ENCODE assay signal across 19 mouse cellular contexts in genomic region chr12:17174134-17174893, GRCm38 (mm10). TPM values are rescaled to one million over a fixed set of nuclear protein-coding genes. Genes with fewer than 3 reads are reported as not detected.
DNase-seq lines count a peak whose midpoint lies in the region; ATAC-seq lines count a peak whose summit lies in the region.
"Had no signal": no experiment of that assay in that cellular context is flagged by ENCODE, and none has a peak within 500 bp of the region (broad histone marks: within the 10 kb centered on the region; RNA-seq: fewer than 3 reads in every experiment).

No protein-coding gene starts in this region.

- DNase-seq in hindbrain, embryonic 14.5 days (ENCODE audit: low spot score) = no peak
- DNase-seq in skeletal muscle tissue, adult 2 months (ENCODE audit: low read depth, low spot score) = peak; percentile 54
- DNase-seq in kidney, postnatal 36 days = no peak
- DNase-seq: cerebellum, adult 9-11 months; kidney, adult 11 months; kidney, postnatal 10 days; lung, embryonic 14.5 days; lung, postnatal 4 days; right cerebral cortex, postnatal 25 days; thymus, postnatal 14 days had no signal

- H3K9me3 ChIP-seq in forebrain, embryonic 13.5 days (replicated peaks) = no peaks in the 10 kb centered on the region
- no peaks in the 10 kb centered on the region for H3K9me3 ChIP-seq in forebrain, embryonic 12.5 days
- H3K9me3 ChIP-seq in hindbrain, embryonic 14.5 days (ENCODE audit: control insufficient read depth, low read length) = no peaks in the 10 kb centered on the region
- no peaks in the 10 kb centered on the region for H3K9me3 ChIP-seq in hindbrain, embryonic 13.5 days
- no peaks in the 10 kb centered on the region for H3K9me3 ChIP-seq in midbrain, embryonic 13.5 days
- H3K9me3 ChIP-seq in midbrain, embryonic 15.5 days = no peaks in the 10 kb centered on the region
- H3K9me3 ChIP-seq: heart, embryonic 15.5 days had no signal

- no peak overlapping the region for H3K4me3 ChIP-seq in forebrain, embryonic 13.5 days
- no peak overlapping the region for H3K4me3 ChIP-seq in forebrain, embryonic 12.5 days (replicated peaks)
- no peak overlapping the region for H3K4me3 ChIP-seq in hindbrain, embryonic 14.5 days (replicated peaks; ENCODE audit: low read length)
- H3K4me3 ChIP-seq in hindbrain, embryonic 13.5 days = no peak overlapping the region
- H3K4me3 ChIP-seq in midbrain, embryonic 13.5 days (replicated peaks) = no peak overlapping the region
- no peak overlapping the region for H3K4me3 ChIP-seq in midbrain, embryonic 15.5 days

- peaks cover 20% of the 10 kb centered on the region for H3K4me1 ChIP-seq in forebrain, embryonic 13.5 days
- peaks cover 13% of the 10 kb centered on the region for H3K4me1 ChIP-seq in forebrain, embryonic 12.5 days
- peaks cover 4% of the 10 kb centered on the region; the same call in 1 of the 2 replicates for H3K4me1 ChIP-seq in hindbrain, embryonic 14.5 days (replicated peaks; ENCODE audit: control insufficient read depth, insufficient read depth, low read length)
- H3K4me1 ChIP-seq in hindbrain, embryonic 13.5 days (replicated peaks) = peaks cover 23% of the 10 kb centered on the region
- H3K4me1 ChIP-seq in midbrain, embryonic 13.5 days (replicated peaks) = peaks cover 15% of the 10 kb centered on the region
- H3K4me1 ChIP-seq in midbrain, embryonic 15.5 days = peaks cover 16% of the 10 kb centered on the region

- peak overlapping the region; percentile 99; the same call in 1 of the 2 replicates for H3K4me2 ChIP-seq in forebrain, embryonic 13.5 days
- no peak overlapping the region for H3K4me2 ChIP-seq in forebrain, embryonic 12.5 days
- H3K4me2 ChIP-seq in hindbrain, embryonic 14.5 days (replicated peaks) = peak overlapping the region; percentile 90; the same call in 1 of the 2 replicates
- no peak overlapping the region for H3K4me2 ChIP-seq in hindbrain, embryonic 13.5 days
- H3K4me2 ChIP-seq in midbrain, embryonic 13.5 days (replicated peaks) = peak overlapping the region; percentile 84; the same call in 1 of the 2 replicates
- H3K4me2 ChIP-seq in midbrain, embryonic 15.5 days = no peak overlapping the region
- H3K4me2 ChIP-seq: liver, embryonic 11.5 days; midbrain, embryonic 11.5 days had no signal

- no peak for ATAC-seq in forebrain, embryonic 13.5 days
- no peak for ATAC-seq in forebrain, embryonic 12.5 days (ENCODE audit: low FRiP score)
- ATAC-seq in hindbrain, embryonic 14.5 days (ENCODE audit: low FRiP score) = no peak
- no peak for ATAC-seq in hindbrain, embryonic 13.5 days (ENCODE audit: low FRiP score)
- no peak for ATAC-seq in midbrain, embryonic 13.5 days
- ATAC-seq in midbrain, embryonic 15.5 days (replicated peaks) = no peak

- H3K27me3 ChIP-seq in forebrain, embryonic 13.5 days = peaks cover 28% of the 10 kb centered on the region
- H3K27me3 ChIP-seq in forebrain, embryonic 12.5 days = peaks cover 36% of the 10 kb centered on the region
- H3K27me3 ChIP-seq in hindbrain, embryonic 14.5 days (ENCODE audit: control insufficient read depth, insufficient read depth, low read length) = peaks cover 22% of the 10 kb centered on the region
- peaks cover 43% of the 10 kb centered on the region for H3K27me3 ChIP-seq in hindbrain, embryonic 13.5 days
- peaks cover 31% of the 10 kb centered on the region for H3K27me3 ChIP-seq in midbrain, embryonic 13.5 days
- peaks cover 14% of the 10 kb centered on the region; the same call in 1 of the 2 replicates for H3K27me3 ChIP-seq in midbrain, embryonic 15.5 days (replicated peaks)

- no peak overlapping the region for H3K27ac ChIP-seq in forebrain, embryonic 13.5 days
- H3K27ac ChIP-seq in forebrain, embryonic 12.5 days = no peak overlapping the region
- H3K27ac ChIP-seq in hindbrain, embryonic 14.5 days = no peak overlapping the region
- H3K27ac ChIP-seq in hindbrain, embryonic 13.5 days = no peak overlapping the region
- no peak overlapping the region for H3K27ac ChIP-seq in midbrain, embryonic 13.5 days
- H3K27ac ChIP-seq in midbrain, embryonic 15.5 days = no peak overlapping the region
- H3K27ac ChIP-seq: heart, embryonic 15.5 days; neural tube, embryonic 12.5 days had no signal

- 87% methylated on average over 10 of the region's 10 CpGs for WGBS in forebrain, embryonic 13.5 days
- WGBS in forebrain, embryonic 12.5 days = 82% methylated on average over 10 of the region's 10 CpGs
- 77% methylated on average over 10 of the region's 10 CpGs for WGBS in hindbrain, embryonic 14.5 days
- WGBS in hindbrain, embryonic 13.5 days = 84% methylated on average over 10 of the region's 10 CpGs
- WGBS in midbrain, embryonic 13.5 days = 84% methylated on average over 10 of the region's 10 CpGs
- 86% methylated on average over 10 of the region's 10 CpGs for WGBS in midbrain, embryonic 15.5 days

- H3K9ac ChIP-seq in forebrain, embryonic 13.5 days = no peak overlapping the region
- H3K9ac ChIP-seq in forebrain, embryonic 12.5 days = no peak overlapping the region
- H3K9ac ChIP-seq in hindbrain, embryonic 14.5 days = no peak overlapping the region
- H3K9ac ChIP-seq in hindbrain, embryonic 13.5 days = no peak overlapping the region
- no peak overlapping the region for H3K9ac ChIP-seq in midbrain, embryonic 13.5 days (replicated peaks)
- H3K9ac ChIP-seq in midbrain, embryonic 15.5 days = no peak overlapping the region
- H3K9ac ChIP-seq: heart, embryonic 15.5 days; lung, embryonic 14.5 days; neural tube, embryonic 12.5 days had no signal

- H3K36me3 ChIP-seq in forebrain, embryonic 13.5 days (ENCODE audit: poor library complexity, severe bottlenecking) = no peaks in the 10 kb centered on the region
- H3K36me3 ChIP-seq in forebrain, embryonic 12.5 days (replicated peaks) = no peaks in the 10 kb centered on the region
- no peaks in the 10 kb centered on the region for H3K36me3 ChIP-seq in hindbrain, embryonic 14.5 days (replicated peaks; ENCODE audit: control insufficient read depth, insufficient read depth)
- H3K36me3 ChIP-seq in hindbrain, embryonic 13.5 days = no peaks in the 10 kb centered on the region
- no peaks in the 10 kb centered on the region for H3K36me3 ChIP-seq in midbrain, embryonic 13.5 days
- no peaks in the 10 kb centered on the region for H3K36me3 ChIP-seq in midbrain, embryonic 15.5 days (replicated peaks)
- H3K36me3 ChIP-seq: heart, embryonic 15.5 days; neural tube, embryonic 12.5 days had no signal

RNA-seq across cellular contexts. Expression of gene Kcnf1, which starts 2.4 kb away (rescaled TPM):
- polyA plus RNA-seq in forebrain, embryonic 13.5 days (2015; fragmentation: Nextera tagmentation; extraction: Ambion mirVana) = 2.6 and 2.8 TPM in 2 replicates
- 2.3 and 2.8 TPM in 2 replicates for polyA plus RNA-seq in forebrain, embryonic 12.5 days (2016; fragmentation: Nextera tagmentation; extraction: Ambion mirVana)
- polyA plus RNA-seq in hindbrain, embryonic 14.5 days (2014; fragmentation: Nextera tagmentation; extraction: Ambion mirVana) = 2.8 and 3.3 TPM in 2 replicates
- polyA plus RNA-seq in hindbrain, embryonic 13.5 days (2015; fragmentation: Nextera tagmentation; extraction: Ambion mirVana) = 2.5 and 3.0 TPM in 2 replicates
- 2.3 and 2.8 TPM in 2 replicates for polyA plus RNA-seq in midbrain, embryonic 13.5 days (2015; fragmentation: Nextera tagmentation; extraction: Ambion mirVana)
- polyA plus RNA-seq in midbrain, embryonic 15.5 days (2015; fragmentation: Nextera tagmentation; extraction: Ambion mirVana) = 5.0 and 5.5 TPM in 2 replicates

Comparison
In these comparisons a context has a peak if more than half of its experiments do, and no peak if none do; other contexts are left out.
1. H3K4me2 ChIP-seq: peak in forebrain, embryonic 13.5 days (single experiment), hindbrain, embryonic 14.5 days (single experiment) and midbrain, embryonic 13.5 days (single experiment); none in forebrain, embryonic 12.5 days (single experiment), hindbrain, embryonic 13.5 days (single experiment) and midbrain, embryonic 15.5 days (single experiment).